In genomic region chr5:112219398-112219797, GRCm38 (mm10) we compare ENCODE assay signal across 13 mouse cellular contexts. TPM values are rescaled to one million over a fixed set of nuclear protein-coding genes. Genes with fewer than 3 reads are reported as not detected.
A peak's percentile ranks its signal among the peaks of the same experiment; 100 is the strongest.
DNase-seq lines count a peak whose midpoint lies in the region; ATAC-seq lines count a peak whose summit lies in the region.
"Had no signal": no experiment of that assay in that cellular context is flagged by ENCODE, and none has a peak within 500 bp of the region (broad histone marks: within the 10 kb centered on the region; RNA-seq: fewer than 3 reads in every experiment).

No protein-coding gene starts in this region.

- H3K27ac ChIP-seq in heart, embryonic 16.5 days (ENCODE audit: low read length) = peak overlapping the region; percentile 62
- peak overlapping the region; percentile 18 for H3K27ac ChIP-seq in hindbrain, embryonic 14.5 days
- H3K27ac ChIP-seq: intestine, embryonic 15.5 days; limb, embryonic 12.5 days had no signal

- intact Hi-C loops in heart, postnatal 10 days (cut with DNase I) = no loop called here

- 20% methylated on average over 1 of the region's 1 CpGs for WGBS in heart, embryonic 16.5 days
- 10% methylated on average over 1 of the region's 1 CpGs for WGBS in hindbrain, embryonic 14.5 days

- H3K4me1 ChIP-seq in heart, embryonic 16.5 days (ENCODE audit: control insufficient read depth, insufficient read depth, low read length) = peaks cover 2% of the 10 kb centered on the region
- H3K4me1 ChIP-seq in hindbrain, embryonic 14.5 days (replicated peaks; ENCODE audit: control insufficient read depth, insufficient read depth, low read length) = peaks cover 21% of the 10 kb centered on the region

- H3K36me3 ChIP-seq in heart, embryonic 16.5 days (ENCODE audit: control insufficient read depth, insufficient read depth) = no peaks in the 10 kb centered on the region
- H3K36me3 ChIP-seq in hindbrain, embryonic 14.5 days (replicated peaks; ENCODE audit: control insufficient read depth, insufficient read depth) = peaks cover 63% of the 10 kb centered on the region
- H3K36me3 ChIP-seq: intestine, embryonic 15.5 days had no signal

- H3K27me3 ChIP-seq in heart, embryonic 16.5 days (ENCODE audit: control insufficient read depth, insufficient read depth, low read length) = peaks cover 24% of the 10 kb centered on the region
- H3K27me3 ChIP-seq in hindbrain, embryonic 14.5 days (ENCODE audit: control insufficient read depth, insufficient read depth, low read length) = no peaks in the 10 kb centered on the region

- ATAC-seq in heart, embryonic 16.5 days (replicated peaks; ENCODE audit: extremely low read depth, insufficient read depth, low FRiP score) = peak; percentile 67
- ATAC-seq in common myeloid progenitor, adult 5-6 weeks (replicated peaks; ENCODE audit: low read depth, poor library complexity, severe bottlenecking) = peak; percentile 64
- ATAC-seq in hindbrain, embryonic 14.5 days (ENCODE audit: low FRiP score) = no peak
- ATAC-seq: intestine, embryonic 15.5 days had no signal

- no peak for DNase-seq in heart, postnatal 10 days
- no peak for DNase-seq in hindbrain, embryonic 14.5 days (ENCODE audit: low spot score)
- DNase-seq in lung, postnatal 36 days = peak; percentile 38
- no peak for DNase-seq in ovary, postnatal 10 days (ENCODE audit: low spot score)
- no peak for DNase-seq in layer of hippocampus, adult 11-12 months (ENCODE audit: low spot score)
- DNase-seq in urinary bladder, postnatal 14 days (ENCODE audit: low spot score) = no peak
- DNase-seq: cerebellum, adult 9-10 months; layer of hippocampus, adult 9-11 months had no signal

- no peak overlapping the region for H3K9ac ChIP-seq in heart, embryonic 16.5 days (ENCODE audit: low read length)
- H3K9ac ChIP-seq in hindbrain, embryonic 14.5 days = peak overlapping the region; percentile 12; the same call in 1 of the 2 replicates
- H3K9ac ChIP-seq: intestine, embryonic 15.5 days; limb, embryonic 12.5 days had no signal

- H3K4me3 ChIP-seq in heart, embryonic 16.5 days (ENCODE audit: low read length) = no peak overlapping the region
- no peak overlapping the region for H3K4me3 ChIP-seq in hindbrain, embryonic 14.5 days (replicated peaks; ENCODE audit: low read length)
- H3K4me3 ChIP-seq: intestine, embryonic 15.5 days; limb, embryonic 12.5 days had no signal

- H3K9me3 ChIP-seq in heart, embryonic 16.5 days (replicated peaks; ENCODE audit: control insufficient read depth, low read length) = no peaks in the 10 kb centered on the region
- no peaks in the 10 kb centered on the region for H3K9me3 ChIP-seq in hindbrain, embryonic 14.5 days (ENCODE audit: control insufficient read depth, low read length)
- H3K9me3 ChIP-seq: intestine, embryonic 15.5 days; limb, embryonic 12.5 days had no signal

- no peak overlapping the region for H3K4me2 ChIP-seq in heart, embryonic 16.5 days (ENCODE audit: low read depth, low read length)
- H3K4me2 ChIP-seq in hindbrain, embryonic 14.5 days (replicated peaks) = no peak overlapping the region
- H3K4me2 ChIP-seq: intestine, embryonic 15.5 days; limb, embryonic 12.5 days had no signal

RNA-seq across cellular contexts. Expression of gene Cryba4, which starts 32.9 kb away (rescaled TPM):
- polyA plus RNA-seq in heart, embryonic 16.5 days (2015; fragmentation: Nextera tagmentation; extraction: Ambion mirVana) = 1.6 and 2.0 TPM in 2 replicates
- 1 to 10 TPM; 3.1 to 3.2 TPM for total RNA-seq in heart, postnatal 10 days (2021)
- total RNA-seq in common myeloid progenitor, adult 5-6 weeks (2017) = not detected in 2 replicates
- 1.6 and 3.2 TPM in 2 replicates for polyA plus RNA-seq in hindbrain, embryonic 14.5 days (2014; fragmentation: Nextera tagmentation; extraction: Ambion mirVana)

RNA-seq across cellular contexts. Expression of gene Crybb1, which starts 36.2 kb away (rescaled TPM):
- polyA plus RNA-seq in heart, embryonic 16.5 days (2015; fragmentation: Nextera tagmentation; extraction: Ambion mirVana) = 1.5 TPM in 2 replicates
- under 1 TPM; 0.35 to 0.81 TPM for total RNA-seq in heart, postnatal 10 days (2021)
- not detected in 2 replicates for total RNA-seq in common myeloid progenitor, adult 5-6 weeks (2017)
- 3.6 and 3.9 TPM in 2 replicates for polyA plus RNA-seq in hindbrain, embryonic 14.5 days (2014; fragmentation: Nextera tagmentation; extraction: Ambion mirVana)
- total RNA-seq: neutrophil, adult 5-6 weeks had no signal

RNA-seq across cellular contexts. Expression of gene Tpst2, which starts 57.1 kb away (rescaled TPM):
- 51.0 and 53.0 TPM in 2 replicates for polyA plus RNA-seq in heart, embryonic 16.5 days (2015; fragmentation: Nextera tagmentation; extraction: Ambion mirVana)
- 10 to 100 TPM; 48.3 to 61.0 TPM for total RNA-seq in heart, postnatal 10 days (2021)
- 23.7 and 32.0 TPM in 2 replicates for total RNA-seq in common myeloid progenitor, adult 5-6 weeks (2017)
- 29.0 and 30.4 TPM in 2 replicates for polyA plus RNA-seq in hindbrain, embryonic 14.5 days (2014; fragmentation: Nextera tagmentation; extraction: Ambion mirVana)
